Mouse (Mus musculus) ovary, postnatal 36 days (tissue): ENCODE data around the gene Vav2.

Experiments used
- DNase-seq: peaks from one replicate; pipeline ENCODE4 v3.0.0; 2022; ENCODE audit warnings: low spot score, mixed read lengths

The Vav2 gene

GRCm38 (mm10) chr2:27441767-27442707 is 15.2 kb upstream of the Vav2 start, which contains the start of gene Brd3os:
TSS of gene Brd3os (plus strand) at chr2:27442324.
- peak; percentile 95 for DNase-seq

DNA sequence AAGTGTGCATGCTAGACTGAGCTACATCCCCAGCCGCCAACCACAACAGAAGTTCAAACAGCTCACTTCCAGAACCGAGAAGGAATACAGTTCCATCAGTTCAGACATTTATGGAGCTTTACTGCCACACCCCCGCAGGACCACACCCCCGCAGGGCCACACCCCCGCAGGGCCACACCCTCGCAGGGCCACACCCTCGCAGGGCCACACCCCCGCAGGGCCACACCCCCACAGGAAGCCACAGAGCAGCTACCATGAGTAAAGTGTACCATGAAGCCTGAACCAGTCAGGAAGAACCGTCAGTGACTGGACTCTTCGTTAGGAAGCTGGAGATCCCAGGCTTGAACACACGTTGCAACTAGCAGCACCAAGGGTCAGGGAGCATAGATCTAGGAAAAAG is 11.4 kb upstream of the Vav2 start:
- no peak for DNase-seq

DNA sequence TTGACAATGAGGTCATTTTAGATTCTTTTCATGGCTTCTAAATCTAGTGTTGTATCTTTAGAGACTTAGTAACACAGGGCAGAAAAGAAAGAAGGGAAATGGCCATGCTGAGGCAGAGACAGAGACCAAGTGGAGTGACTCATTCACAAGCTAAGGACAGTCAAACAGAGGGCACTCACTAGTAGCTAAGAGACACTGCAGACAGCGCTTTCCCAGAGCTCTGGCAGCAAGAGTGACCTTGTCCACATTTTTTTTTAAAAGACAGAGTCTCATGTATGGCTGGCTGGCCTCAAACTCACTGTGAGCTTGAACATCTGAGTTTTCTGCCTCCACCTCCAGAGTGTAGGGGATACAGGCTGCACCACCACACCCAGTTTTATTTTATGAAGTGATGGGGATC is 11.0 kb upstream of the Vav2 start:
- DNase-seq = no peak

DNA sequence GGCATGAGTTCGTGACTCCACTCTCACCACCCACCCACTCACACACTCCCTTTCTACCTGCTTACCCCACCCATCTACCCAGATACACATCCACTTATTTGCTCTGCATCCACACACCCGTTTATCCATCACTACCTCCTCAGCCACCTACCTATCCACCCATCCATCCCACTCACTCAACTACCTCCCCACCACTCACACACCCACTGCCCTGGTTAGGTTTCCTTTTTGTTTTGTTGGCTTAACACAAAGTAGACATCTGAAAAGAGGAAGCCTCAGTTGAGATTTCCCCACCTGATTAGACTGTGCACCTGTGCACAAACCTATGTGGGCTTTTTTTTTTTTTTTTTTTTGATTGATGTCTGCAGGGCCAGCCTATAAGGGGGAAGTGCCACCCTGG is 5.8 kb upstream of the Vav2 start:
- DNase-seq = no peak

DNA sequence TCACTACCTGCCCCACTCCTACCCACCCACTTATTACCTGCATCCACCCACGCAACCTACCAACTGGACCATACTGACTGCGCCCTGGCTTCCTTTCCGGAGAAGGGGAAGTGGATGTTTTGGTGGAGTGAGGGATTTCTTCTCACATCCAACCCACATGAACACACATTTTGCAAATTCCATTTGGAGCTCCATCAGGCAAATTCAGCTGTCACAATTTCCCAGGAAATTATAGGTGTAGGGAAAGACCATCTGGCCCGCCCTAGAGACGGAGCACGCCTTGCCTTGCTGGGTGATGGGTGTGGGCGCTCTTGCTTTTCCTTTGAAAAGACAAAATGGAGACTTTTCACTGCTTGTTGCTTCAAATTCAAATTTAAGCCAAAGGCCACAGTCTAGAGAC is 3.8 kb upstream of the Vav2 start:
- no peak for DNase-seq

- peak; percentile 81 for DNase-seq
Measured at GRCm38 (mm10) chr2:27428071-27428470, 1.2 kb upstream of the Vav2 start.

DNA sequence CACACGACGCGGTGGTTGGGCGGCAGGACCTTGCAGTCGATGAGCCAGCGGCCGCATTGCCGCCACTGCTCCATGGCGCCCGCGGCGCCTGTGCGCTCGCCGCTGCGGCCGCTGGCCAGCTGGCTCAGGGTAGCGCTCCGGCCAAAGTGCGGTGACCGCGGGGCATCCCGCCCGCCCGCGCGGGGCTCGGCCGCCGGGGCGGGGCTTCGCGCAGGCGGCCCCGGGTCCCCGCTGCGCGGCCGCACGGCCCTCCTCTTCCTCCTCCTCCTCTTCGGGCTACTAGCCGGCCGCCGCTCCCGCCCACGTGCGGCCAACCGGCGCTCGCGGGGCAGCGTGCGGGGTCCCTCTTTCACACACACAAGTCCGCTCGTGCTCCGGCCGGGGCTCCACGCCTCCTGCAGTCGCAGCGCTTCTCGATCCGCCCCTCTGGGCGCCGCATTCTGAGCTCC is 403 bp downstream of the Vav2 start:
- DNase-seq = no peak

GRCm38 (mm10) chr2:27425751-27426405 is 955 bp downstream of the Vav2 start:
- DNase-seq = peak; percentile 44

DNA sequence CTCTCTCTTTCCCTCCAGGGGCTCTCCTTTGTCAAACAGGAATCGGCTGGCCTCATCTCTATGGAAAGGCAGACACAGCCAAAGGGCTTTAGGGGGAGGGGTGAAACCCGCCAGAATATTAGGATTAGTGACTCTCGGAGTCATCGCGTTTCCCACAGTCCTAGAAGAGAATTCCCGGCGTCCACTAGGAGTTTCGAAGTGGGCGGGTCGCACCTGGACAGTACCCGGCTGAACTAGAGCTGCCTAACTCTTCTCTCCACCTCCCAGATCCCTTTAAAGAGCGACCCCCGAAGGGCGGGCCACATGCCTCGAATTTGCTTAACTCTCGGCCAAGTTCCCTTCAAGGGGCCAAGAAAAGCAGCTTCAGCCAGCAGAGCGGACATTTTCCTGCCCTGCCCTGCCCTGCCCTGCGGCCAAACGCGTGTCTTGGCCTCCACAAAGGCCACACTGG is 1.6 kb downstream of the Vav2 start:
- DNase-seq = no peak

DNA sequence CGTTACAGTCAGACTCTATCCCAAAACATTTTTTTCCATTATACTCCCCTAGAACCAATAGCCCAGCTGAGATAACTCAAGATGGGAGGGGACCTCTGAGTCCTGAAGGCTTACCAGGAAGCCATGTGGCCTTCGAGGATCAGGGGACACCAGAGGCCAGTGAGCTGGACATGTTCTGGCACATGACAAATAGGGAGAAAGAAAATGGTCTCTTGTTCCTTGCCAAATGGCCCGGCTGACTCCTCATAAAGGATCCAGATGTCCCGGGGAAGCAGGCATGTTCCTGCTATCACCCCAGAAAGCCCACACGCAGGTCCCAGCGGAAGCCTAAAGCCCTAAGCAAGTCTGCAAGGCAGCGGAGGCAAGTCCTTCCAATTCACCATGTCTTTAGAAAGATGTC is 3.2 kb downstream of the Vav2 start:
- no peak for DNase-seq

DNA sequence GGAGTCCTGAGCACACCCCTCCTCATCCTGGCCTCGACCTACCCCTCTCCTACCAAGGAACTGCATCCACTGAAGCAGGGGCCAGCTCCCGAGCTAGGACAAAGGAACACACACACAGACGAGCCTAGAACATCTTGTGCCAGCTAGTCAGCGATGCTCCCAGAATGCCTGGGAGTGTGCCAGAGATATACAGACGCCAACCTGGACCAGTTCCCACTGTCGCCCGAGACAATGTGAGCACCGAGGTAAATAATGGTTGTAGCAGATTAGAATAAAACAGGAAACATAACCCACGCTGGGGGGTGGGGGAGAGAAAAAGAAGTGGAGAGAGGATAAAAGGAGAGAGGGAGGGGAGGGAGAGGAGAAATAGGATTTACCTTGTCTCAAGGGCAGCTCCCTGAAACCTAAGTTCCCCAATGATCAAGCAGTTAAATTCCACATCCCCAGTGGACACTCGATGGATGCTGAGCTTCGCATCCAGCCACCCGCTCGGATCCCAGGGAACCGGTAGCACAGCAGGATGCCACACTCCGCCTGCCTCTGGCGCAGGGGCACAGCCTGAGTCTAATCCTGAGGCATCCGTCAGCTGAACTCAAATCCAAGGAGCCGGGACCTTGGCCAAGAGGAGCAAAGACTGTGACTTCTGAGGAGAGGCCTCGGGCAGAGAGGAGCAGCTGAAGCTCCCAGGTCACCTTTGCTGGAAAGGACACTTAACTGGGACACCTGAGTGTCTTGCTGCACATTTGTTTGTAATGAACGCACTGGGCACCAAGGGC is 5.4 kb downstream of the Vav2 start:
- DNase-seq = peak; percentile 48

GRCm38 (mm10) chr2:27418577-27419070 is 8.2 kb downstream of the Vav2 start:
- DNase-seq = no peak

DNA sequence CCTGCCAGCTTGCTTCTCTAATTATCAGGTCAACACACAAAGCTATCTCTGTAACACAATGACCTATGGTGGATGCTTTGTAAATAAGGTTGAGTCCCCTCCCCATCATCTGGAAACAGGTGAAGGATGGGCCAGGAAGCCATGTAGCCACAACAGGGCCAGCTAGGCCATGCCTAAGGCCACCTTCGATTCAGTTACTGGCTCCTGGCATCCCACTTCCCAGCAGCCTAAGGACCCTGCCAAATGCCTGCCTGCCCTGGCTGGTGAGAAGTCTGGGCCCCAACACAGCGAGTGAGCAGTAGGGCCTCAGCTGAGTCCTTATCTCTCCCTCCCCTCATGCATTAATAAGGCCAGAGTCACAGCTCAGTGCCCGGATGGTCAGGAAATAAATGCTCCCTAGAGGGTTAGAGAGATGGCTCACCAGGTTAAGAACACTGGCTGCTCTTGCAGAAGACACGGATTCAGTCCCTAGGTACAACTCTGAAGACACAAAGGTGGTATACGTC is 9.1 kb downstream of the Vav2 start:
- DNase-seq = no peak

DNA sequence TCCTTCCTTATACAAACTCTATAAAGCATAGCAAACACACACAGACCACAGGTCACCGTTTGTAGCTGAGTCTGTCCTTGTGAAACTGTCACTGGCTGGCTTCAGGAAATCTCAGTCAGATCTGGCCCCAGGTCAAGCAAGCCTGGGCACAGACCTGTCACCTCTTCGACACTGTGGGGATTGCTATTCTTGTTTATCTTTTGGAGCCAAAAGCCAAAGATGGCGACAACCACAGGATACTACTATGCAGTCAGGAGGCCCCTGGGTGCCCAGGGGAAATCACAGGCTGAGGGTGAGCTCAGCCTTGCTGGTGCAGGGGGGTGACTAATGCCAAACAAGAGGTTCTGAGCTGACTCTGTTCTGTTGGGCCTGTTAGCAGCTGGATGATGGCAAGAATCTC is 10.4 kb downstream of the Vav2 start:
- DNase-seq = no peak

DNA sequence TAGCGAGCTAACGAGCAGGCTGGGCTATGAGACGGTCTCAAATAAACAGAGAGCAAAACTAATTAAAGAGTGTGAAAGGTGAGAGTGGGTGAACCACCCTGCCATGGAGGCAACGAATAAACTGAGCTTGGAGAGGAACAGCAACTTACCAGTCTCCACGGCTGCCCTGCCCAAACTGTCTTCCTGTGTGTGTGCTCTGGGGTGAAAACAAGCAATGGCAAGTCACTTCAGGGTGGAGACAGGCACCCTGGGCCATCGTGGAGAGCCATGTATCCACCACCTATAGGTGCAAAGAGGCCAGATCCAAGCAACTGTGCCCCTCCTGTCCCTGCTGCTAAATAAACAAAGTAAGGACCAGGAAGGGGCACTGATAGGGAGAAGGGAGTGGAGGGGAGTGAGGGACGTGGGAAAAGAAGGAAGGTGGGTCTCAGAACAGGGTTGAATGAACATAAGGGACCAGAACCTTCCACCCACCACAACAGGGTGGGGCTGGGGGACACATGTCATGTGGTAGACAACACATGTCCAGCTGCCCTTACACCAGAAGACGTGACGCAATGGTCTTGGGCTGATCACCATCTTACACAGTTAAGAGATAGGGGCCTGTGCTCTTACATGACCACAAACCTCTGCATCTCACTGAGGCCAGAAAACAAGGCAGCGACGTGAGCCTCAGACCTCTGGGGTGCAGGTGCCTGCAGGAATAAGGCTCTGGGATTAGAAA is 11.6 kb downstream of the Vav2 start:
- no peak for DNase-seq

DNA sequence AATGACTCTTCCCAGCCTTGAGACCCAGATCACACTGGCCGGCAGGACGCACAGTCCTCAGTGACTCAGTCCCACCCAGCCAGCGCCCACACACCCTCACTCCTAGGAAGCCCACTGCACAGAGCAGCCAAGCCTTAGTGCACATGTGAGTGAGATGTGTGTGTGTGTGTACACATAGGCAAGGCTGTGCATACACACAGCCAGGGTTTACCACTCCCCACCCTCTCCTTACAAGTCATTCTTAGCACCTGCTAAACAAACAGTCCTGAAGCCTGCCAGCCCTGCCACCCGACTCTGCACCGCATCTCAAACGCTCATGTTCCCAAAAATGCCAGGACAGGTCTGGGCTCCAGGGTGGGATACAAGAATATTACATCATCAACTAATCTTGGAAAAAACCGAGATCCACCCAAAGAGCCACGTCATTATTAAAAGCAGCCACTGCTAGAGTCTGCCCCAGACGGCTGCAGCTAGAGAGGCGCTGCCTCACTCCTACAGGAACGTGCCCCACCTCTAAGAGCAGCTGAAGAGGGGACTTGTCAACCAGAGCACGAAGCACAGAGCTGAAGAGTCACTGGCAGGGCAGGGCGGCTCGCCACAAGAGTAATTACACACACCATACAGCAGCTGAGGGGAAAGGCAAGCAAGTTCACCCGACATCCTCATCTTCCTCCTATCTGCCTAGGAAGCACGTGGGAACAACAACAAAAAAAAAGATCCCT is 12.7 kb downstream of the Vav2 start:
- DNase-seq = no peak

GRCm38 (mm10) chr2:27413582-27413935 is 13.3 kb downstream of the Vav2 start:
- no peak for DNase-seq

GRCm38 (mm10) chr2:27412245-27412800 is 14.5 kb downstream of the Vav2 start:
- no peak for DNase-seq

- DNase-seq = no peak
Measured at GRCm38 (mm10) chr2:27411688-27412174, 15.1 kb downstream of the Vav2 start.

DNA sequence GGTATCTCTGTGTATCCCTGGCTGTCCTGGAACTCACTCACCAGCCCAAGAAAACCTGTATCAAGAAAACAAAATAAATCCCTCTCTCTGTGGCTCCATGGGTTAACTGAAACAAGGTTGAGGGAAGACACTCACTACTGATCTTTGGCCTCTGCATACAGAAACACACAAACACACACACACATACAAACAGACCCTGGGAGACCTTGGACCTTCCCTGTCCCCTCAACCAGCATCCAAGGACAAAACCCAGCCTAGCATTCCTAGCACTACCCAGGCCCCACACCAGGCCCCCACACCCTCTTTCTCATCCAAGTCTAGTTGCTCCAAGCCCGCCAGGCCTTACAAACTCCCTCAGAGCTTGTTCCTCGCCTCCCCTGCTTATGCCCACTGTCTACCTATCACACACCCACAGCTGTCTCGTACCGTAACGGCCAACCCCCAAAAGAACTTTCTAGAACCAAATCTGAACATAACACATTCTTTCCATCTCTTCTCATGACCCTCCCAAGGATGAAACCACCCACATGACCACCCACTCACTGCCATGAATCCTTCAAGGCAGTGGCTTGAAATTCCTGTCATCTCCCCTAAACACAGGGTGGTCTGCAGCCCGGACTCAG is 16.2 kb downstream of the Vav2 start:
- no peak for DNase-seq
